Mouse (Mus musculus) ES-E14 (cell line): ENCODE results near the gene Gm10959. TPM values are rescaled to one million over a fixed set of nuclear protein-coding genes. Genes with fewer than 3 reads are reported as not detected.

Experiments used
- DNase-seq: peaks from one replicate; pipeline ENCODE4 v3.0.0-alpha.2; 2013; ENCODE audit warnings: low read depth, low spot score
- H3K27ac ChIP-seq: 2 replicates; pipeline ENCODE4 v1.5.1; 2012; ENCODE audit warnings: low read depth, mild to moderate bottlenecking, low read length, moderate library complexity, mixed read lengths; ENCODE audit not compliant: poor library complexity, insufficient read depth, severe bottlenecking
- H3K36me3 ChIP-seq: 2 replicates; pipeline ENCODE4 v1.6.1; 2012; ENCODE audit warnings: mild to moderate bottlenecking, low read length, moderate library complexity, mixed read lengths; ENCODE audit not compliant: control insufficient read depth, poor library complexity, insufficient read depth, severe bottlenecking
- H3K4me1 ChIP-seq, 2 experiments: fragments of 150-350 bp in 1 of 2; sonication (generic) in 1 of 2; 2 replicates each; pipeline ENCODE4 v1.6.1; 2012; ENCODE audit warnings: low read length in 2 of 2, mild to moderate bottlenecking in 1 of 2, mixed read lengths in 1 of 2; ENCODE audit not compliant: control insufficient read depth in 2 of 2, insufficient read depth in 2 of 2, poor library complexity in 1 of 2
- H3K4me3 ChIP-seq, 2 experiments: fragments of 150-350 bp in 1 of 2; sonication (generic) in 1 of 2; 2 replicates each; pipeline ENCODE4 v1.5.1; 2012; ENCODE audit warnings: low read length in 2 of 2, low read depth in 1 of 2, mild to moderate bottlenecking in 1 of 2, mixed read lengths in 1 of 2; ENCODE audit not compliant: insufficient read depth in 1 of 2, poor library complexity in 1 of 2, severe bottlenecking in 1 of 2
- H3K9ac ChIP-seq: 2 replicates; pipeline ENCODE4 v1.6.1; 2012; ENCODE audit warnings: low read depth, mild to moderate bottlenecking, low read length, mixed read lengths; ENCODE audit not compliant: poor library complexity, insufficient read depth, severe bottlenecking
- H3K9me3 ChIP-seq: fragments of 150-350 bp; sonication (generic); 2 replicates; pipeline ENCODE4 v1.6.1; 2012; ENCODE audit warnings: low read depth, mild to moderate bottlenecking, low read length; ENCODE audit not compliant: control insufficient read depth, insufficient read depth
- CHD2 ChIP-seq: IDR thresholded peaks from 2 replicates; pipeline ENCODE4 v1.6.1; 2014; ENCODE audit warnings: mild to moderate bottlenecking, low read depth, low read length, inconsistent platforms
- HCFC1 ChIP-seq: IDR thresholded peaks from 2 replicates; pipeline ENCODE4 v1.6.1; 2012; ENCODE audit warnings: low read length, inconsistent platforms, borderline replicate concordance; ENCODE audit not compliant: insufficient read depth
- MAFK ChIP-seq: IDR thresholded peaks from 2 replicates; pipeline ENCODE4 v1.6.1; 2014; ENCODE audit warnings: mild to moderate bottlenecking, low read depth, low read length, inconsistent platforms; ENCODE audit not compliant: insufficient read depth
- ZC3H11A ChIP-seq: IDR thresholded peaks from 2 replicates; pipeline ENCODE4 v1.6.1; 2012; ENCODE audit warnings: low read depth, mild to moderate bottlenecking, inconsistent platforms, low read length, borderline replicate concordance
- ZNF384 ChIP-seq: IDR thresholded peaks from 2 replicates; pipeline ENCODE4 v1.6.1; 2012; ENCODE audit warnings: low read depth, low read length, inconsistent platforms
- in situ Hi-C, 2 experiments: fragments of 600-800 bp; cut with MboI; formaldehyde crosslinking; loops; one replicate each; pipeline ENCODE4 v1.15.1; 2025; ENCODE audit warnings: low sequenced_read_pairs in 2 of 2, inconsistent platforms in 1 of 2; ENCODE audit not compliant: unreplicated experiment in 2 of 2
- total RNA-seq: library from RNA; depleted of rRNA; stranded (reverse); fragments of 300-350 nt; gene quantifications from 2 replicates; pipeline ENCODE4 v1.2.3, GENCODE M21; 2012; rRNA removed

The Gm10959 gene
- not detected in 2 replicates for total RNA-seq

DNA sequence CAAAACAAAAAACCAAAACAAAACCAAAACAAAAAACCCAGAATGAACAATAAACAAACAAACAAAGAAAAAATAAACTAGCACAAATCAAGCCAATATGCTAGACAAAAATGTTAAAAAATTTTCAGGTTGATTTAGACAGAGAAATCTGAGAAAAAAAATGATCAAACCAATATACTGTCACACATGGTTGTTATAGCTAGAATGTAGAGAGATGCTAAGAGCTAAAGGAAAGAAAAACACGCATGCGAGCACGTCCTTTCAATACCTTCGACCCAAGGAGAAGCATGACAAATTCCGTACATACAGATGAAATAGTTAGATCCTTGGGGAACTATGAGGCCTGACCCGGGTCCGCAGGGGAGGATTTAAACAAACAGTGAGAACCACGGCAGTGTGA is at the start of gene Gm10959:
Gene Gm10959 (minus strand): TSS at position 101 of the 400 bp plus-strand sequence.
- Histone ChIP-seq H3K36me3 (no peaks in the 10 kb centered on the region), H3K9ac (no peak within 1 kb of the TSS), H3K4me3 (no peak within 1 kb of the TSS), H3K9me3 (no peaks in the 10 kb centered on the region), H3K27ac (no peak within 1 kb of the TSS), H3K4me1 (peaks cover 0 to 14% of the 10 kb centered on the region in 2 experiments; a peak in 2 of 4 replicates)
- TF ChIP-seq ZC3H11A (no peak), HCFC1 (no peak), ZNF384 (no peak)
- in situ Hi-C loops, result no loop called here
- no peak for DNase-seq

DNA sequence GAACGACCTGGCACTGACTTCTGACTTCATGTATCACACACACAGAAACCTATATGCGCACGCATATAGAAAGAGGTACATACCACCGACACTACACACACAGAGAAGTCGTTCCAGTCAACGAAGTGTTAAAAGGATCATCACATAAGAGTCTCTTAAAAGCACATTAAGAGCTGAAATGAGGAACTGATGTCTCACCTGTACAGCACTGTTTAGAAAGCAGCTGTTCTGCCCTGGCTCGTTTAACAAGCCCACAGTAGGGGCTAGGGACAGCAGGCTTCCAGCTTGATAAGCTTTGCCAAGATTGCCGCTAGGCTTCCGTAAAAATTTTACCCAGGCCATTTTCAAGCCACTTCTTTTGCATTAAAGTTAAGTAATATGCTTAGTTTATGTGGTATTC is 49.2 kb upstream of the Gm10959 start:
- TF ChIP-seq CHD2 (no peak), HCFC1 (no peak)
- no peaks in the 10 kb centered on the region; the same call in 1 of the 2 replicates for H3K36me3 ChIP-seq
- H3K27ac ChIP-seq, result no peak overlapping the region
- in situ Hi-C loops, result no loop called here
- no peak overlapping the region for H3K9ac ChIP-seq
- H3K4me3 ChIP-seq, result no peak overlapping the region
- no peaks in the 10 kb centered on the region for H3K9me3 ChIP-seq
- DNase-seq, result no peak
- no peaks in the 10 kb centered on the region for H3K4me1 ChIP-seq

DNA sequence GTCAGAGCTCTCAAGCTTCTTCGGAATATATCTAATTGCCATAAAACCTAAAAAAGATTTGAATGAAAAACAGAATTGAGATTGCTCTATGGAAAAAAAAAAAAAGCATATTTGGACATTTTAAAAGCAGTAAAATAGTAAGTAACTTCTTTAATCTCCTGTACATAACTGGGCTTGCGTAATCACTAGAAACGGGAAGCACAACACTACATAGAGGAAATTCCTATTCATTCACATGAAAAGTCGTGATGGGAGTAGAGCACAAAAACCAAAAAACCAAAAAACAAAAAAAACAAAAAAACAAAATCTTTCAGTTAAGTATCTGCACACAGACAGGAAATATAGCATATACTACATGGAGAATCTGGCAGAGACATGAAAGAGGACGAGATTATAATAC is 45.1 kb upstream of the Gm10959 start:
- in situ Hi-C loops, result no loop called here
- Histone ChIP-seq H3K27ac (no peak overlapping the region), H3K9me3 (no peaks in the 10 kb centered on the region), H3K9ac (no peak overlapping the region), H3K4me1 (no peaks in the 10 kb centered on the region), H3K4me3 (no peak overlapping the region), H3K36me3 (no peaks in the 10 kb centered on the region; the same call in 1 of the 2 replicates)
- no peak for TF ChIP-seq HCFC1
- TF ChIP-seq CHD2, result no peak
- no peak for TF ChIP-seq ZNF384
- TF ChIP-seq ZC3H11A, result no peak
- TF ChIP-seq MAFK, result no peak
- DNase-seq, result no peak

DNA sequence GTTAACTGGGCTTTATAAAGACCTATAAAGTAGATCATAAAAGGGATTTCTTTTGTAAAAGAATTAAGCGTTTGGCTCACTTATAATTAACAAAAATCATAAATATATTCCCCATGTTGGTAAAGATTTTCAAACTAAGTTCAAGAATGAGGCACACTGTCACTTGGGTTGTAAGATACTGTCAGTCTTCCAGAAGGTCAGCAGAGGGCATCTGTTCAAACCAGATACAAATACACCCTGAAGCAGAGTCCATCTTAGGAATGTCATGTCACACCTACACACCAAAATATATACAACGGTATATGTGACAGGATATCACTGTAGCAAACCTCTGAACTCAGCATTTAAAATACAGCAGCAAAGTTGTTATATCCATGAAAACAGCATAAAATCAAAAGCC is 31.0 kb upstream of the Gm10959 start:
- Histone ChIP-seq H3K9ac (no peak overlapping the region), H3K27ac (no peak overlapping the region), H3K4me1 (no peaks in the 10 kb centered on the region), H3K9me3 (no peaks in the 10 kb centered on the region), H3K36me3 (peaks cover 10% of the 10 kb centered on the region), H3K4me3 (no peak overlapping the region)
- in situ Hi-C loops, result no loop called here
- DNase-seq, result no peak
- TF ChIP-seq ZNF384, result no peak

DNA sequence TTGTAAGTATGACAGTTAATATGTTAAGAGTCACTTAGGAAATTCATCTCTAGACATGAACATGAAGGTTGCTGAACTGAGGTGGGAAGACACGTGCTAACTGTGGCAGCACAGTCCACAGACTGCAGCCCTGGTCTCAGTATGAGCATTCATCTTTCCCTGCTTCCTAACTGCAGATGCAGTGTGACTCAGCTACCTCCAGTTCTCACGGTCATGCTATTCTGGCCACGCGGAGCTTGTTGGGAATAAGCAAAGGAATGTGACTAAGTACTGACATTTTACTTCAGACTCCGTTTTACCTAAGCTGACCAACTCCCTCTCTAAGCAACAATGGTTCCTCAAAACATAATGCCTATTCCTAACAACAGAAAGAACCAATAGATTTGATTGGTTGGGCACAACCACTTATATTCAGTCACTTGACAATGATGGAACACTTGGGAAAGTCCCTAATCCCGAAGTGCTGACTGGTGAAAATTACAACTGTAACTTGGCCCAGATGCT is 24.3 kb upstream of the Gm10959 start:
- in situ Hi-C loops, result no loop called here
- H3K36me3 ChIP-seq, result peaks cover 4% of the 10 kb centered on the region
- H3K9ac ChIP-seq, result no peak overlapping the region
- no peak overlapping the region; the same call in 1 of the 2 replicates for H3K27ac ChIP-seq
- no peak overlapping the region for H3K4me3 ChIP-seq
- no peaks in the 10 kb centered on the region for H3K9me3 ChIP-seq
- DNase-seq, result no peak
- peaks cover 0 to 3% of the 10 kb centered on the region in 2 experiments; a peak in 1 of 4 replicates for H3K4me1 ChIP-seq
- TF ChIP-seq CHD2 (no peak), ZC3H11A (no peak), ZNF384 (no peak), HCFC1 (no peak), MAFK (no peak)
